Mouse (Mus musculus) kidney, postnatal 0 days (tissue): Measurements from ENCODE around the gene Traf4. TPM values are rescaled to one million over a fixed set of nuclear protein-coding genes. Genes with fewer than 3 reads are reported as not detected.
A peak's percentile ranks its signal among the peaks of the same experiment; 100 is the strongest.

Experiments used
- ATAC-seq: fragments of 200-750 bp; cut with Nextera tagmentation; replicated peaks from 2 replicates; pipeline ENCODE4 v1.8.0; 2017; ENCODE audit warnings: low read depth, moderate number of reproducible peaks, moderate TSS enrichment, moderate library complexity; ENCODE audit not compliant: low FRiP score
- DNase-seq: peaks from one replicate; pipeline ENCODE4 v3.0.0-alpha.2; 2016; ENCODE audit warnings: low spot score
- H3K27ac ChIP-seq: fragments of 300-500 bp; sonication (generic); 2 replicates; pipeline ENCODE4 v1.5.1; 2014; ENCODE audit warnings: mild to moderate bottlenecking
- H3K27me3 ChIP-seq: fragments of 300-500 bp; sonication (generic); 2 replicates; pipeline ENCODE4 v1.6.1; 2014; ENCODE audit warnings: low read length, mixed read lengths; ENCODE audit not compliant: insufficient read depth
- H3K36me3 ChIP-seq: fragments of 300-500 bp; sonication (generic); 2 replicates; pipeline ENCODE4 v1.6.1; 2014; ENCODE audit warnings: low read length, mixed read lengths; ENCODE audit not compliant: insufficient read depth
- H3K4me1 ChIP-seq: fragments of 300-500 bp; sonication (generic); replicated peaks from 2 replicates; pipeline ENCODE4 v1.6.1; 2014; ENCODE audit warnings: antibody characterized with exemption, low read length, mixed read lengths; ENCODE audit not compliant: insufficient read depth
- H3K4me2 ChIP-seq: fragments of 300-500 bp; sonication (generic); 2 replicates; pipeline ENCODE4 v1.6.1; 2014; ENCODE audit warnings: mild to moderate bottlenecking, low read length, moderate library complexity, mixed read lengths
- H3K4me3 ChIP-seq: fragments of 300-500 bp; sonication (generic); replicated peaks from 2 replicates; pipeline ENCODE4 v1.5.1; 2014; ENCODE audit warnings: low read depth, low read length
- H3K9ac ChIP-seq: fragments of 300-500 bp; sonication (generic); 2 replicates; pipeline ENCODE4 v1.6.1; 2014; ENCODE audit warnings: low read depth, low read length
- H3K9me3 ChIP-seq: fragments of 300-500 bp; sonication (generic); replicated peaks from 2 replicates; pipeline ENCODE4 v1.6.1; 2016; ENCODE audit warnings: low read length, inconsistent platforms, mixed read lengths
- CTCF ChIP-seq: IDR thresholded peaks from 2 replicates; pipeline ENCODE4 v1.5.1; 2016; ENCODE audit warnings: antibody characterized with exemption, low read depth, mild to moderate bottlenecking, moderate library complexity
- WGBS: fragments of 180-500 bp; shearing (Covaris S2); extraction: QIAGEN DNeasy Blood & Tissue Kit; methylation state at CpG from one replicate; pipeline ENCODE4 v1.1.7; 2014; 5-methylcytosine and 5-hydroxymethylcytosine counted together
- polyA plus RNA-seq: library from polyadenylated mRNA; unstranded; fragments of >200 nt; fragmentation: Nextera tagmentation; extraction: Ambion mirVana; gene quantifications from 2 replicates; pipeline ENCODE4 v1.2.1, GENCODE M21; 2015

Traf4 gene
- polyA plus RNA-seq, 1 experiment from 2014 or later = 79.6 TPM

DNA sequence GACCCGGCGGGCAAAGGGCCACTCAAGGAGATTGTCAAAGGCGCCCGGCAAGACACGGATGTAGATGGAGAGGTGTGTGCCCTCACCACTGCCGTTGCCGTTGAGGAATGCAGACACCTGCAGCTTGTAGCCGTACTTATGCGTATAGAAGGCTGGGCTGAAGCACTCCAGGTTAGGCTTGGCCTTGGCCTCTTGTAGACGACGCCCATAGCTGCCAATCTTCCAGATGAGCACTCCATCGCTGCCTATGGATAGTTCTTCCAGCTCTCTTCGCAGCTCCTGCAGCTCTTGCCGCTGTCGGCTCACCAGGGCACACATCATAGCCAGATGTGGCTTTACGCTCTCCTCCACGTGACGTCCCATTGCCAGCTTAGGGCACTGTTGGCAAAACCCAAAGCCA lies 5.2 kb downstream of the Traf4 start:
- 85% methylated on average over 18 of the region's 18 CpGs for WGBS
- DNase-seq (no peak), ATAC-seq (no peak)
- no peak overlapping the region for H3K4me2 ChIP-seq
- peaks cover 24% of the 10 kb centered on the region; the same call in 1 of the 2 replicates for H3K4me1 ChIP-seq
- TF ChIP-seq CTCF = no peak
- no peaks in the 10 kb centered on the region for H3K9me3 ChIP-seq
- peaks cover 34% of the 10 kb centered on the region for H3K36me3 ChIP-seq
- H3K4me3 ChIP-seq = no peak overlapping the region
- peak overlapping the region; percentile 19; the same call in 1 of the 2 replicates for H3K27ac ChIP-seq
- H3K27me3 ChIP-seq = no peaks in the 10 kb centered on the region
- no peak overlapping the region for H3K9ac ChIP-seq

DNA sequence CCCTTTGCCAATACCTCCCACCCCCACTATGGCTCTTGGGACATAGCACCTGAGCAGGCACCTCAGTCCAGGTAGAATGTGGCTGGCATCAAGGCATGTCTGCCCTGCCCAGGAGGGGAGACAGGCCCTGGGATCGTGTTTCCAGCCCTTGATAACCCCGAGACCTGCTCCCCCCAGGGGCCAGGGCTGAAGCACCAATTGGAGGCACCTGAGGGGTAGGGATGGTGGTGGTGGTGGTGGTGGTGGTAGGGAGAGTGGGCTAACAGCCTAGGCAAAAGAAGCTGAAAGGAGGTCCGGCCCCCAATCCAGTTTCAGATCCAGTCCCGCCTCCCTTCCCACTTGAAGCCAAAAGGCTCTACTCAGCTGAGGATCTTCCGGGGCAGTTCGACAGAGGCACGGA lies 5.8 kb downstream of the Traf4 start:
- no peak overlapping the region for H3K27ac ChIP-seq
- no peak overlapping the region for H3K4me2 ChIP-seq
- peaks cover 39% of the 10 kb centered on the region for H3K36me3 ChIP-seq
- no peak for TF ChIP-seq CTCF
- no peaks in the 10 kb centered on the region for H3K9me3 ChIP-seq
- no peak overlapping the region for H3K4me3 ChIP-seq
- ATAC-seq (no peak), DNase-seq (no peak)
- WGBS = 53% methylated on average over 7 of the region's 7 CpGs
- H3K27me3 ChIP-seq = no peaks in the 10 kb centered on the region
- no peak overlapping the region for H3K9ac ChIP-seq
- H3K4me1 ChIP-seq = peaks cover 24% of the 10 kb centered on the region; the same call in 1 of the 2 replicates

DNA sequence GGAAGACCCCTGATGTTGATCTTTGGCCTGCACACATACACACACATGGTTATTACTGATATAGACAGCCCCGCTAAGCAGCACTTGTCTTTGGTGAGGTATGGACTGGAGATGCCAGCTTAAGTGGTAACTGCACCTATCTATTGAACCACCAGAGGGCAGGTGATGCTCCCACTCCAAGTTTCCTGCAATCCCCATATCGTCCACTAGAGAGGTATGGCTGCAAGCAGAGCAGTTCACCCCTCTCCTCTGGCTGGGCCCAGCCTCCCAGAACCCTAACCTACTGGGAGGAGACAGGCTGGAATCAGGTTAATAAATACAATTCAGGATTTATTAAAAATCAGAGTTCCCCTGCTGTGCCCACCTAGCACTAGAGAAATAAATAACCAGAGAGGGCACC lies 6.3 kb downstream of the Traf4 start:
- no peak overlapping the region for H3K9ac ChIP-seq
- ATAC-seq (peak; percentile 63), DNase-seq (peak; percentile 96)
- TF ChIP-seq CTCF = peak; percentile 99
- H3K9me3 ChIP-seq = no peaks in the 10 kb centered on the region
- WGBS = 29% methylated on average over 2 of the region's 2 CpGs
- H3K27ac ChIP-seq = no peak overlapping the region
- peaks cover 43% of the 10 kb centered on the region for H3K36me3 ChIP-seq
- H3K4me3 ChIP-seq = no peak overlapping the region
- H3K4me1 ChIP-seq = peaks cover 24% of the 10 kb centered on the region; the same call in 1 of the 2 replicates
- H3K4me2 ChIP-seq = no peak overlapping the region
- no peaks in the 10 kb centered on the region for H3K27me3 ChIP-seq

DNA sequence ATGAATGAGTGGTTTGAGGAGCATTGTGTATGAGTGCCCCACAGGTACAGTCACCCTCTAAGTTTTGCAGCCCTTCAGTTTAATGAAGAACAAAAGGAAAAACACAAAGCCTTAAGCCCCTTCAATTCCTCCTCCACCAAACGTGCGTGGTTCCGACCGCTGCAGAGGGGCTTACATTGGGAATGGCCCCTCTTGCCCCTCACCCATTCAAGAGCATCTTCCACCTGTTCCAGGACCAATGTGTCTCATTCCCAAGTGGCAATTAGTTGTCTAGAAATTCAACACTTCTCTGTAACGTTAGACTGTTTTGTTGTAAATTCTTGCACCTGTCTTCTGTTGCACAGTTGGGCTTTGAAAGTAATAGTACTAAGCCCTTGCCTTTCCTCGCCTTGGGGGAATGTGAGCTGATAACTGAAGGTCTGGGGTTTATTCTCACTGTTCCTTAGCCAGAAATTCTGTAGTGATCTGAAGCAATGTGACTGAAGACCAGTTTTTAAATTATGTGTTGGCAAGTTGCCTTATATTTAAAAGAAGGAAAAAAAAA lies 9.2 kb downstream of the Traf4 start:
- DNase-seq = no peak
- no peak for TF ChIP-seq CTCF
- Histone ChIP-seq H3K4me3 (no peak overlapping the region), H3K27me3 (no peaks in the 10 kb centered on the region), H3K36me3 (peaks cover 42% of the 10 kb centered on the region), H3K9ac (no peak overlapping the region), H3K9me3 (no peaks in the 10 kb centered on the region), H3K27ac (no peak overlapping the region), H3K4me1 (peaks cover 5% of the 10 kb centered on the region; the same call in 1 of the 2 replicates), H3K4me2 (no peak overlapping the region)
- ATAC-seq = no peak
- WGBS = 60% methylated on average over 6 of the region's 6 CpGs

DNA sequence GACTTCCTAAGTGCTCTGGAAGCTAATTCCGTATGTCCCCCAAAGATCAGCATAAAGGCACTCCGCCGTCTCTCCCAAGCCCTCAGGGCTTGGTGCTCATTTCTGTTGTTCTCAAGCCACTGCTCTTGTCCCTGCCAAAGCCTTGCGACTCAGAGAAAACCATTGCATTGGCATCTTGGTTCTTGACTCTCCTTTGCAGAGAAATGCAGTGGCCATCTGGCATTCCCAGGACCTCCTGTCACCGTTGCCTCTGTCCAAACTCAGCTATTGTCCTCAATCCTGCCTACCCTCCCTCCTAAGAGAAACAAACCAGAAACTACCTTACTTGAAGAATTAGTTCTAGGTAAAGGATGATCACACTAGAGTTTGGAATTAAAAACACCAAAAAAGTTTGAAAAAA lies 9.7 kb downstream of the Traf4 start:
- no peak for DNase-seq
- 86% methylated on average over 5 of the region's 5 CpGs for WGBS
- Histone ChIP-seq H3K27ac (no peak overlapping the region), H3K4me2 (no peak overlapping the region), H3K9me3 (no peaks in the 10 kb centered on the region), H3K4me1 (peaks cover 5% of the 10 kb centered on the region; the same call in 1 of the 2 replicates), H3K4me3 (no peak overlapping the region), H3K27me3 (no peaks in the 10 kb centered on the region), H3K9ac (no peak overlapping the region), H3K36me3 (peaks cover 37% of the 10 kb centered on the region)
- no peak for TF ChIP-seq CTCF
- ATAC-seq = no peak

DNA sequence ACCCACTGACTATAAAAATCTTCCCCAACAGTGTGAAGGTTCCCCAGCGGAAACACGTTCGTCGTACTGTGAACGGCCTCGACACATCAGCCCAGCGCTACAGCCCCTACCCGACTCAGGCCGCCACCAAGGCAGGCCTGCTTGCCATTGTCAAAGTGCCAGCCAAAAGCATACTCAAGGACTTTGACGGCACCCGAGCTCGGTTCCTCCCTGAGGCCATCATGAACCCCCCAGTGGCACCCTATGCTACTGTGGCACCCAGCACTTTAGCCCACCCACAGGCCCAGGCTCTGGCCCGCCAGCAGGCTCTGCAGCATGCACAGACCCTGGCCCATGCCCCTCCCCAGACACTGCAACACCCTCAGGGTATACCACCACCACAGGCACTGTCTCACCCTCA lies 11.6 kb downstream of the Traf4 start:
- WGBS = 76% methylated on average over 13 of the region's 13 CpGs
- Histone ChIP-seq H3K27ac (no peak overlapping the region), H3K4me1 (no peaks in the 10 kb centered on the region), H3K4me3 (no peak overlapping the region), H3K27me3 (no peaks in the 10 kb centered on the region), H3K36me3 (peaks cover 26% of the 10 kb centered on the region), H3K9me3 (no peaks in the 10 kb centered on the region), H3K9ac (no peak overlapping the region), H3K4me2 (no peak overlapping the region)
- no peak for DNase-seq
- ATAC-seq = peak; percentile 38; the same call in 1 of the 2 replicates
- TF ChIP-seq CTCF = no peak
